Mouse (Mus musculus): Measurements from ENCODE around the gene Aup1. TPM values are rescaled to one million over a fixed set of nuclear protein-coding genes. Genes with fewer than 3 reads are reported as not detected.

The Aup1 gene
- polyA plus RNA-seq, 1 experiment from 2014 or later = 175 TPM

DNA sequence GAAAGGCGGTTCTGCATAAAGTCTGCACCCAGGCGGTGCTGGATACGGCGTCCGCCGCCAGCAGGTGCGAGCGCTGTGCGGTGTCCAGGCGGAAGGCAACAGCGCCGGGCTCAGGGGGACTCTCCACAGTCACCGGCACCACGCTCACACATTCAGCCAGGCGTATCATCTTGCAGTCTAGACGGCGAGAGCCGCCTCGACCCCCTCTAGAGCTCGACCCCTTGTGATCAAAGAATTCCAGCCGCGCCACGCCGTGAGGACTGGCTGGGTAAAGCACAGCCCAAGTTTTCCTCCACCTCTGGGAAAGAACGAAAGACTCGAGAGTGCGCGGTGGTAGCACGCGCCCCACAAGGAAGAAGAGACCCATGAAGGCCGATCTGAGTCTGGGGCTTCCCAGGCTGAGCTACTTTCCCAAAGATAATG lies 21.5 kb upstream of the Aup1 start:
- peak; percentile 70 for ATAC-seq
- Histone ChIP-seq H3K4me2 (ENCODE audit: low read depth, low read length) (peak overlapping the region; percentile 91), H3K9me3 (ENCODE audit: low read length) (no peaks in the 10 kb centered on the region), H3K27me3 (ENCODE audit: insufficient read depth, low read length) (peaks cover 20% of the 10 kb centered on the region), H3K4me1 (ENCODE audit: insufficient read depth) (peaks cover 21% of the 10 kb centered on the region), H3K27ac (ENCODE audit: low read depth) (peak overlapping the region; percentile 86), H3K36me3 (replicated peaks; ENCODE audit: insufficient read depth, low read length) (peaks cover 14% of the 10 kb centered on the region), H3K4me3 (ENCODE audit: low read depth, low read length) (peak overlapping the region; percentile 80), H3K9ac (replicated peaks) (peak overlapping the region; percentile 82)
- WGBS (ENCODE audit: insufficient replicate concordance) = 0% methylated on average over 31 of the region's 31 CpGs
- TF ChIP-seq EP300 (IDR thresholded peaks at IDR 0.05; ENCODE audit: low read depth) = no peak
- peak; percentile 48 for TF ChIP-seq CTCF (IDR thresholded peaks at IDR 0.05; ENCODE audit: low read depth)
- peak; percentile 71 for DNase-seq

DNA sequence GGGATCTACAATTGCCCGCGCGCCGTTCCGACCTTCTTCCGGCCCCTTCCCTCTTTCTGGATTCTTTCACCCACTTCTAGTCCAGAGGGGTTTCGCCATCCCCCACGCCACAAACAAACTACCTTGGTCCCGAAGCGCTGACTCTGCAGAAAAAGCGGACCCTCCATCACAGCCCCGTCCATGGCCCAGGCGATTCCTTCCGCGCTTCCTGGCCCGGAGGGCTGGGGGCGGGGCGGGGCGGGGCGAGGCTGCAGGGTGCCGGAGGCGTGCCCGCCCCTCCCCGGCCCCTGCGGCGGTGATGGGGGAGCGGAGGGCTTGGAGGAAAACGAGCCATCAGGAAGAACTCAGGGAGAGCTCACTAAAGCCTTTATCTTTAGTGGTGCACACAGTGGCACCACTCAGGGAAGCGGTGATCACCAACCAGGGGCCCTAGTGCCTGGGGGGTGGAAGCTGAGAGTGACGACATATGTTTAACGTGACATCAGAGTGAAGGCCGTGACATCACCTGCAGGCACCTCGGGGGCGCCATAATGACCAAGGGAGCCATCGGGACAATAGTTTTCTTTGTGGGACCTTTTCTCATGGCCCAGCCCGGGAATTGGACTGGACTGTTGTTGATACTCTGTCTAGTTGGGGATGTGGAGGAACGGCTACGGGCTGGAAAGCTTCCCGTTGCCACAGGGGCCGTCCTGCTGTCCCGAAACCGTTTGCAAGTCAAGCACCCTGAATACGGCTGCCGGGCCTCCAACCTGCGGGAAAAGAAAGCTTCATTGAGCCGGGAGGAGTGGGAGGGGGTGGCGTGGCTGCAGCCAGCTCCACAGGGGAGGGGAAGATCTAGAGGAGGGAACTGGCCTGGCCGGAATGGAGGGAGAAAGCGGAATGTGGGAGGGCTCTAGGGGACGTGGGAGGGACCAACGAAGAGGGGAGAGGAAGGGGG lies 20.8 kb upstream of the Aup1 start, which contains the start of the genes Dok1 and Loxl3:
Dok1 (minus strand) TSS at position 223 of the 937 bp plus-strand sequence.
Loxl3 (plus strand) TSS at position 925 of the 937 bp plus-strand sequence.
- Histone ChIP-seq H3K4me3 (ENCODE audit: low read depth, low read length) (peak within 1 kb of the TSS; percentile 80), H3K4me2 (ENCODE audit: low read depth, low read length) (peak within 1 kb of the TSS; percentile 91), H3K9me3 (ENCODE audit: low read length) (no peaks in the 10 kb centered on the region), H3K27me3 (ENCODE audit: insufficient read depth, low read length) (peaks cover 16% of the 10 kb centered on the region), H3K9ac (replicated peaks) (peak within 1 kb of the TSS; percentile 82), H3K36me3 (replicated peaks; ENCODE audit: insufficient read depth, low read length) (peaks cover 14% of the 10 kb centered on the region), H3K27ac (ENCODE audit: low read depth) (peak within 1 kb of the TSS; percentile 86), H3K4me1 (ENCODE audit: insufficient read depth) (peaks cover 27% of the 10 kb centered on the region)
- ATAC-seq = peak; percentile 87
- peak; percentile 85 for DNase-seq
- 3% methylated on average over 51 of the region's 51 CpGs for WGBS (ENCODE audit: insufficient replicate concordance)
- TF ChIP-seq CTCF (IDR thresholded peaks at IDR 0.05; ENCODE audit: low read depth) = no peak
- TF ChIP-seq EP300 (IDR thresholded peaks at IDR 0.05; ENCODE audit: low read depth) = no peak

DNA sequence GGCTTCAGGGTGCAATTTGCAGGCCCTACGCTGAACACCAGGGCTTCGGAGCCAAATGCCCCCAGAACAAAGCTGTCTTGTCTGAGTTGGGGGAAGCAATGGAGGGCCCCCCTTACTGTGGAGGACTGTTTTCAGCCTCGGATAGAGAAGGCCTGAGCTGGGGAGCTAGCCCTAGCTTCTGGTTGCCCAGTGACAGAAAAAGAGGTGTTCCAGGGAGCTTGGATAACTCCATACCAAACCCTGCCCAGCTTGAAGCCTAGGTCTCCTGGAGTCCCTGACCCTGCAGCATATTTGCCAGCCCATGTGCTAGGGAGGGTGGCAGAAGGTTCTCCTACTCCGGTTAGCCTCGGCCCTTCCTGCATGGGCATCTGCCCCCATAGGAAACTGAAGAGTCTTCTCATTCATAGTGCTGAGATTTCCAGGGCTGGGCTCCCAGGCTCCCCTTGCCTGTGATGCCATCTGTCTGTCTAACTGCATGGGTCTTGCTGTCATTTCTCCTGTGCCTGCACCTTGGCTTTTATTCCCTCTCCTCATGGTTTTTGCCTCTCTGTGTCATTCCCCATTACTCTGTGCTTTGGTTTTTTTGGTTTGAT lies 19.8 kb upstream of the Aup1 start:
- no peak for DNase-seq
- 58% methylated on average over 5 of the region's 5 CpGs for WGBS (ENCODE audit: insufficient replicate concordance)
- H3K9me3 ChIP-seq (ENCODE audit: low read length) = no peaks in the 10 kb centered on the region
- TF ChIP-seq EP300 (IDR thresholded peaks at IDR 0.05; ENCODE audit: low read depth) (no peak), CTCF (IDR thresholded peaks at IDR 0.05; ENCODE audit: low read depth) (no peak)
- H3K4me1 ChIP-seq (ENCODE audit: insufficient read depth) = peaks cover 33% of the 10 kb centered on the region
- H3K4me2 ChIP-seq (ENCODE audit: low read depth, low read length) = peak overlapping the region; percentile 91
- peak overlapping the region; percentile 80; the same call in 1 of the 2 replicates for H3K4me3 ChIP-seq (ENCODE audit: low read depth, low read length)
- H3K9ac ChIP-seq (replicated peaks) = no peak overlapping the region
- peaks cover 16% of the 10 kb centered on the region for H3K27me3 ChIP-seq (ENCODE audit: insufficient read depth, low read length)
- peaks cover 14% of the 10 kb centered on the region for H3K36me3 ChIP-seq (replicated peaks; ENCODE audit: insufficient read depth, low read length)
- no peak overlapping the region; the same call in 1 of the 2 replicates for H3K27ac ChIP-seq (ENCODE audit: low read depth)
- no peak for ATAC-seq

DNA sequence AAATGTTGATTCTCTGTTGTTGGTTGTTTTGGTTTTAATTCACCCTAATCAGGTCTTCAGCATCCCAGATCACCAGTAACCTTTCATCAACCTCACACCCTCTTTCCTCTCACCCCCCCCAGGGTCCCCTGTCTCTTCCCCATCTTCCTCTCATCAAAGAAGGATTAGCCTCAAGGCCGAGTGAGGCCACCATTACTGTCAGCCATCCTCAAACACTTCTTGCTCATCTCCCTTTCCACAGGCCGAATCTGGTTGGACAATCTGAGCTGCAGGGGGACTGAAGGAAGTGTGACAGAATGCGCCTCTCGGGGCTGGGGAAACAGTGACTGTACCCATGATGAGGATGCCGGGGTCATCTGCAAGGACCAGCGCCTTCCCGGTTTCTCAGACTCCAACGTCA lies 17.1 kb upstream of the Aup1 start:
- no peak overlapping the region for H3K4me2 ChIP-seq (ENCODE audit: low read depth, low read length)
- ATAC-seq = no peak
- TF ChIP-seq EP300 (IDR thresholded peaks at IDR 0.05; ENCODE audit: low read depth) (no peak), CTCF (IDR thresholded peaks at IDR 0.05; ENCODE audit: low read depth) (no peak)
- H3K27me3 ChIP-seq (ENCODE audit: insufficient read depth, low read length) = peaks cover 7% of the 10 kb centered on the region
- H3K9me3 ChIP-seq (ENCODE audit: low read length) = no peaks in the 10 kb centered on the region
- WGBS (ENCODE audit: insufficient replicate concordance) = 83% methylated on average over 8 of the region's 8 CpGs
- no peak overlapping the region for H3K9ac ChIP-seq (replicated peaks)
- no peak for DNase-seq
- no peak overlapping the region for H3K27ac ChIP-seq (ENCODE audit: low read depth)
- H3K4me1 ChIP-seq (ENCODE audit: insufficient read depth) = peaks cover 26% of the 10 kb centered on the region
- H3K36me3 ChIP-seq (replicated peaks; ENCODE audit: insufficient read depth, low read length) = no peaks in the 10 kb centered on the region
- no peak overlapping the region for H3K4me3 ChIP-seq (ENCODE audit: low read depth, low read length)

DNA sequence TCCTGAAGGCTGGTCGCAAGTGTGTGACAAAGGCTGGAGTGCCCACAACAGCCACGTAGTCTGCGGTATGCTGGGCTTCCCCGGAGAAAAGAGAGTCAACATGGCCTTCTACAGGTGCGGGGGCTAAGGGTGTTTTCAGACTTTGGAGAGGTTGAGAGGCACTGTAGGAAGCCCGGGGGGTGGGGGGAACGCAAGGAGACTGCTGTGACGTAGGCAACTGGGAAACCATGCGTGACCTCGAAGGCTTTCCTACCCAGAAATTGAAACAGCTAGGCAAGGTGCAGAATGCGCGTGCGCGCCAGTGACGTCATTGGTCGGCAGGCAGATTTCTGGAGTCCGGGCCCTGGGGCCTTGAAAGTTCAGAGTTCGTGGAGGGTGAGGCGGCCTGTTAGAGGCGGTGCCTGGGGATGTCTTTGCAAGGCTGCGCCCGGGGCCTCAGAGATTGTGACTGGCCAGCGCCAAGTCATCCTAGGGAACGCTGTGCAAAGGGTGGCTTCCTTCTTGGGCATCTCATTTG lies 15.8 kb upstream of the Aup1 start:
- Histone ChIP-seq H3K27me3 (ENCODE audit: insufficient read depth, low read length) (peaks cover 7% of the 10 kb centered on the region; the same call in 1 of the 2 replicates), H3K9ac (replicated peaks) (peak overlapping the region; percentile 10; the same call in 1 of the 2 replicates), H3K27ac (ENCODE audit: low read depth) (peak overlapping the region; percentile 74), H3K4me2 (ENCODE audit: low read depth, low read length) (peak overlapping the region; percentile 65), H3K4me1 (ENCODE audit: insufficient read depth) (peaks cover 21% of the 10 kb centered on the region), H3K4me3 (ENCODE audit: low read depth, low read length) (peak overlapping the region; percentile 21; the same call in 1 of the 2 replicates), H3K9me3 (ENCODE audit: low read length) (no peaks in the 10 kb centered on the region), H3K36me3 (replicated peaks; ENCODE audit: insufficient read depth, low read length) (no peaks in the 10 kb centered on the region)
- ATAC-seq = peak; percentile 99
- no peak for TF ChIP-seq CTCF (IDR thresholded peaks at IDR 0.05; ENCODE audit: low read depth)
- peak; percentile 80; the same call in 1 of the 2 replicates for TF ChIP-seq EP300 (IDR thresholded peaks at IDR 0.05; ENCODE audit: low read depth)
- 14% methylated on average over 24 of the region's 24 CpGs for WGBS (ENCODE audit: insufficient replicate concordance)
- peak; percentile 96 for DNase-seq

DNA sequence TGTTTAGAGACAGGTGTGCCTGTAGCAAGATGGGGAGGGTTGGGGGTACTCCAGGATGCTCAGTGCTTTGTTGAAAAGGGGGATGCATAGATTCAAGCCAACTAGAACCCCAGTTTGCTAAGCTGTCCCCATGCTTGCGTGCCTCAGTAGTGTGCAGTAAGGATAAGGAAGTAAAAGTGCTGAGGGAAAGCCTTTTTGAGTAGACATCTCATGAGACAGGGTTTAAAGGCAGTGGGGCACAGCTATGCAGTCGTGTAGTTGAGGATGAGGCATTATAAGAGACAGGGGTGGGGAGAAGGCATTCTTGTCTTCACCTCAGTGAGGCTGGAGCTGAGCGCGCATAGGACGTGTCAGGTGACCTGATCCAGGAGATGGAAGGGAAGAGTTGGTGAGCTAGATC lies 13.7 kb upstream of the Aup1 start:
- H3K9me3 ChIP-seq (ENCODE audit: low read length) = no peaks in the 10 kb centered on the region
- H3K4me2 ChIP-seq (ENCODE audit: low read depth, low read length) = no peak overlapping the region
- no peak for DNase-seq
- WGBS (ENCODE audit: insufficient replicate concordance) = 80% methylated on average over 5 of the region's 5 CpGs
- no peaks in the 10 kb centered on the region for H3K27me3 ChIP-seq (ENCODE audit: insufficient read depth, low read length)
- H3K4me1 ChIP-seq (ENCODE audit: insufficient read depth) = peaks cover 16% of the 10 kb centered on the region
- H3K27ac ChIP-seq (ENCODE audit: low read depth) = no peak overlapping the region
- TF ChIP-seq CTCF (IDR thresholded peaks at IDR 0.05; ENCODE audit: low read depth) = no peak
- TF ChIP-seq EP300 (IDR thresholded peaks at IDR 0.05; ENCODE audit: low read depth) = no peak
- no peak overlapping the region for H3K4me3 ChIP-seq (ENCODE audit: low read depth, low read length)
- ATAC-seq = no peak
- no peaks in the 10 kb centered on the region for H3K36me3 ChIP-seq (replicated peaks; ENCODE audit: insufficient read depth, low read length)
- H3K9ac ChIP-seq (replicated peaks) = no peak overlapping the region
